In genomic region chr11:80149412-80150023, GRCm38 (mm10) we compare ENCODE assay signal across 18 mouse cellular contexts. TPM values are rescaled to one million over a fixed set of nuclear protein-coding genes. Genes with fewer than 3 reads are reported as not detected.
DNase-seq lines count a peak whose midpoint lies in the region; TF ChIP-seq lines count a peak whose summit lies in the region.
"Had no signal": no experiment of that assay in that cellular context is flagged by ENCODE, and none has a peak within 500 bp of the region (broad histone marks: within the 10 kb centered on the region; RNA-seq: fewer than 3 reads in every experiment).

No protein-coding gene starts in this region.

- H3K9me3 ChIP-seq in CH12.LX (replicated peaks; ENCODE audit: low read length), result peaks cover 8% of the 10 kb centered on the region
- H3K9me3 ChIP-seq: embryonic facial prominence, embryonic 12.5 days; forebrain, embryonic 15.5 days; hindbrain, embryonic 13.5 days had no signal

- TF ChIP-seq EP300 in CH12.LX (IDR thresholded peaks at IDR 0.05; ENCODE audit: low read length), result no peak

- no peak for DNase-seq in gastrocnemius, adult 2 months
- no peak for DNase-seq in gastrocnemius, postnatal 4 days (ENCODE audit: low spot score in 2 of 2)
- DNase-seq in kidney, adult 2 months, result peak; percentile 51
- DNase-seq in kidney, postnatal 4 days, result no peak
- no peak for DNase-seq in CH12.LX (ENCODE audit: extremely low read depth)
- DNase-seq: adrenal gland, postnatal 25 days; cerebellum, adult 11 months; cerebellum, adult 8-10 months; cerebellum, postnatal 14 days; gastrocnemius, postnatal 10 days; heart, postnatal 10 days had no signal

- no peak overlapping the region for H3K4me3 ChIP-seq in gastrocnemius, adult 2 months
- H3K4me3 ChIP-seq in kidney, adult 2 months (ENCODE audit: insufficient read depth, low read depth, low read length), result no peak overlapping the region
- no peak overlapping the region for H3K4me3 ChIP-seq in CH12.LX (replicated peaks in 1 of 3; ENCODE audit: low read depth in 2 of 3, low read length in 2 of 3, poor library complexity in 1 of 3)
- H3K4me3 ChIP-seq in small intestine, adult 2 months (ENCODE audit: low read depth, low read length), result no peak overlapping the region
- H3K4me3 ChIP-seq: embryonic facial prominence, embryonic 12.5 days; forebrain, embryonic 15.5 days; hindbrain, embryonic 13.5 days had no signal

- no peak for TF ChIP-seq RAD21 in CH12.LX (IDR thresholded peaks at IDR 0.05; ENCODE audit: low read depth, low read length)

- no peak for TF ChIP-seq CTCF in gastrocnemius, adult 2 months (IDR thresholded peaks at IDR 0.05)
- TF ChIP-seq CTCF in kidney, adult 2 months (conservative IDR thresholded peaks at IDR 0.05; ENCODE audit: insufficient read depth, insufficient read length, low read depth, low read length), result no peak
- no peak for TF ChIP-seq CTCF in CH12.LX (conservative IDR thresholded peaks at IDR 0.05 in 1 of 2, IDR thresholded peaks at IDR 0.05 in 1 of 2; ENCODE audit: low read depth in 2 of 2, low read length in 2 of 2)
- TF ChIP-seq CTCF in small intestine, adult 2 months (IDR thresholded peaks at IDR 0.05; ENCODE audit: extremely low read depth, insufficient read length, insufficient replicate concordance, low read depth, low read length), result no peak

- no peak overlapping the region for H3K4me2 ChIP-seq in CH12.LX (ENCODE audit: insufficient read depth, low read depth, poor library complexity, severe bottlenecking)
- H3K4me2 ChIP-seq: embryonic facial prominence, embryonic 12.5 days; forebrain, embryonic 15.5 days; hindbrain, embryonic 13.5 days had no signal

- H3K36me3 ChIP-seq in kidney, adult 2 months (ENCODE audit: control insufficient read depth, insufficient read depth, low read length), result no peaks in the 10 kb centered on the region
- no peaks in the 10 kb centered on the region for H3K36me3 ChIP-seq in CH12.LX (replicated peaks in 1 of 2; ENCODE audit: control insufficient read depth in 1 of 2, insufficient read depth in 1 of 2, low read length in 1 of 2)
- H3K36me3 ChIP-seq in small intestine, adult 2 months (ENCODE audit: control insufficient read depth, insufficient read depth, low read length), result no peaks in the 10 kb centered on the region
- H3K36me3 ChIP-seq: embryonic facial prominence, embryonic 12.5 days; forebrain, embryonic 15.5 days; G1E; hindbrain, embryonic 13.5 days had no signal

- WGBS in kidney, adult 2 months, result 81% methylated on average over 8 of the region's 8 CpGs
- WGBS in small intestine, adult 2 months, result 86% methylated on average over 8 of the region's 8 CpGs

- H3K9ac ChIP-seq in CH12.LX (ENCODE audit: insufficient read depth, low read depth), result no peak overlapping the region
- H3K9ac ChIP-seq: embryonic facial prominence, embryonic 12.5 days; forebrain, embryonic 15.5 days; hindbrain, embryonic 13.5 days had no signal

- dilution Hi-C loops in CH12.LX (cut with MboI; ENCODE audit: extremely low pct_ligation_motif_present, extremely low pct_unique_long_range_greater_than_20kb, low sequenced_read_pairs), result no loop called here

- in situ Hi-C loops in CH12.LX (cut with MboI; ENCODE audit: low pct_ligation_motif_present, low pct_unique_long_range_greater_than_20kb, low sequenced_read_pairs), result no loop called here

- no peaks in the 10 kb centered on the region for H3K79me2 ChIP-seq in CH12.LX (replicated peaks; ENCODE audit: control insufficient read depth, extremely low read depth, insufficient read depth, poor library complexity, severe bottlenecking)

- H3K27ac ChIP-seq in gastrocnemius, adult 2 months, result peak overlapping the region; percentile 57
- H3K27ac ChIP-seq in kidney, adult 2 months (ENCODE audit: insufficient read depth, low read depth, low read length), result peak overlapping the region; percentile 39
- no peak overlapping the region for H3K27ac ChIP-seq in CH12.LX (ENCODE audit: insufficient read depth, low read depth)
- H3K27ac ChIP-seq in small intestine, adult 2 months (ENCODE audit: insufficient read depth, low read depth, low read length), result peak overlapping the region; percentile 44
- H3K27ac ChIP-seq: embryonic facial prominence, embryonic 12.5 days; forebrain, embryonic 15.5 days; hindbrain, embryonic 13.5 days; hindbrain, postnatal 0 days had no signal

- peaks cover 13% of the 10 kb centered on the region for H3K4me1 ChIP-seq in kidney, adult 2 months (ENCODE audit: control insufficient read depth, insufficient read depth, low read length)
- peaks cover 6 to 42% of the 10 kb centered on the region in 2 experiments; a peak in 3 of 4 replicates for H3K4me1 ChIP-seq in CH12.LX (ENCODE audit: control insufficient read depth in 1 of 2, insufficient read depth in 2 of 2)
- peaks cover 19% of the 10 kb centered on the region for H3K4me1 ChIP-seq in small intestine, adult 2 months (ENCODE audit: control insufficient read depth, insufficient read depth, insufficient read length, low read length)

- intact Hi-C loops in gastrocnemius, adult 2 months (cut with DNase I), result no loop called here

- no peaks in the 10 kb centered on the region for H3K27me3 ChIP-seq in kidney, adult 2 months (replicated peaks; ENCODE audit: control insufficient read depth, insufficient read depth, low read length)
- H3K27me3 ChIP-seq in CH12.LX (replicated peaks), result no peaks in the 10 kb centered on the region
- no peaks in the 10 kb centered on the region for H3K27me3 ChIP-seq in small intestine, adult 2 months (ENCODE audit: control insufficient read depth, insufficient read depth, low read length)

- TF ChIP-seq POLR2A in kidney, adult 2 months (IDR thresholded peaks at IDR 0.05; ENCODE audit: low read depth, low read length), result no peak
- no peak for TF ChIP-seq POLR2A in CH12.LX (IDR thresholded peaks at IDR 0.05; ENCODE audit: low read depth, low read length)
- TF ChIP-seq POLR2A in small intestine, adult 2 months (IDR thresholded peaks at IDR 0.05; ENCODE audit: low read depth, low read length), result no peak

TF ChIP-seq in CH12.LX, 34 proteins besides CTCF, POLR2A, EP300 and RAD21:
- TF ChIP-seq CHD2 (IDR thresholded peaks at IDR 0.05; ENCODE audit: low read length), result no peak
- peak; percentile 80 for TF ChIP-seq MAFK (IDR thresholded peaks at IDR 0.05; ENCODE audit: insufficient replicate concordance, low read length)
TF ChIP-seq in CH12.LX: peak in this region for 1.

RNA-seq across cellular contexts. Expression of gene Adap2, which starts 4.4 kb away (rescaled TPM):
- total RNA-seq in gastrocnemius, adult 2 months (2021), result 1 to 10 TPM; 4.2 to 4.7 TPM
- total RNA-seq in gastrocnemius, postnatal 4 days (2021), result 1 to 10 TPM; 4.6 to 6.2 TPM
- polyA plus RNA-seq in kidney, adult 2 months (2012; rRNA removed), result 25.9 and 26.8 TPM in 2 replicates
- total RNA-seq in CH12.LX (2012; rRNA removed), result not detected in 2 replicates
- total RNA-seq in CH12.LX (2014; rRNA removed), result 0.12 TPM in 1 of 2 replicates, not detected in the other
- 0.49 and 0.86 TPM in 2 replicates for polyA plus RNA-seq in CH12.LX (2012; ENCODE audit: insufficient read length, low read depth)
- polyA plus RNA-seq in small intestine, adult 2 months (2012; rRNA removed), result 17.3 and 23.2 TPM in 2 replicates
- total RNA-seq: G1E; hematopoietic stem cell, adult 5-6 weeks had no signal
- polyA plus RNA-seq: G1E had no signal

RNA-seq across cellular contexts. Expression of gene Tefm, which starts 7.5 kb away (rescaled TPM):
- total RNA-seq in gastrocnemius, adult 2 months (2021), result 10 to 100 TPM; 18.6 to 24.1 TPM
- total RNA-seq in gastrocnemius, postnatal 4 days (2021), result 10 to 100 TPM; 18.2 to 19.7 TPM
- polyA plus RNA-seq in kidney, adult 2 months (2012; rRNA removed), result 10.2 and 12.3 TPM in 2 replicates
- total RNA-seq in CH12.LX (2012; rRNA removed) (34.4 and 36.6 TPM in 2 replicates), CH12.LX (2014; rRNA removed) (70.2 and 76.1 TPM in 2 replicates)
- 42.1 and 43.9 TPM in 2 replicates for polyA plus RNA-seq in CH12.LX (2012; ENCODE audit: insufficient read length, low read depth)
- 0.60 and 1.1 TPM in 2 replicates for polyA plus RNA-seq in small intestine, adult 2 months (2012; rRNA removed)

RNA-seq across cellular contexts. Expression of gene Rnf135, which starts 34.1 kb away (rescaled TPM):
- 1 to 10 TPM; 2.2 to 2.4 TPM for total RNA-seq in gastrocnemius, adult 2 months (2021)
- total RNA-seq in gastrocnemius, postnatal 4 days (2021), result 1 to 10 TPM; 6.0 to 7.8 TPM
- 7.0 and 7.6 TPM in 2 replicates for polyA plus RNA-seq in kidney, adult 2 months (2012; rRNA removed)
- total RNA-seq in CH12.LX (2012; rRNA removed) (11.7 and 12.4 TPM in 2 replicates), CH12.LX (2014; rRNA removed) (10.9 and 11.1 TPM in 2 replicates)
- polyA plus RNA-seq in CH12.LX (2012; ENCODE audit: insufficient read length, low read depth), result 9.6 and 11.3 TPM in 2 replicates
- 4.3 and 5.9 TPM in 2 replicates for polyA plus RNA-seq in small intestine, adult 2 months (2012; rRNA removed)

RNA-seq across cellular contexts. Expression of gene Rhot1, which starts 59.3 kb away (rescaled TPM):
- 10 to 100 TPM; 43.6 to 45.3 TPM for total RNA-seq in gastrocnemius, adult 2 months (2021)
- total RNA-seq in gastrocnemius, postnatal 4 days (2021), result 10 to 100 TPM; 54.6 to 55.2 TPM
- 13.7 and 18.3 TPM in 2 replicates for polyA plus RNA-seq in kidney, adult 2 months (2012; rRNA removed)
- total RNA-seq in CH12.LX (2012; rRNA removed), result 33.1 and 36.3 TPM in 2 replicates
- total RNA-seq in CH12.LX (2014; rRNA removed), result 73.3 and 83.5 TPM in 2 replicates
- polyA plus RNA-seq in CH12.LX (2012; ENCODE audit: insufficient read length, low read depth), result 55.3 and 61.0 TPM in 2 replicates
- polyA plus RNA-seq in small intestine, adult 2 months (2012; rRNA removed), result 1.8 and 3.0 TPM in 2 replicates

Comparison
In these comparisons a context has a peak if more than half of its experiments do, and no peak if none do; other contexts are left out.
1. RNA of gene Adap2, which starts 4.4 kb away (total RNA-seq): 4.6 to 6.2 TPM in gastrocnemius, postnatal 4 days and 4.2 to 4.7 TPM in gastrocnemius, adult 2 months; 0.12 TPM in CH12.LX; every median in the first group is over 4 times any median in the second.